Mouse (Mus musculus): Measurements from ENCODE around the gene Zmat5. TPM values are rescaled to one million over a fixed set of nuclear protein-coding genes. Genes with fewer than 3 reads are reported as not detected.
"Not testable (repeated sequence)": the region's sequence is repeated elsewhere in the genome, so short reads cannot be mapped to it uniquely, and the experiment has no call there.

The Zmat5 gene
- polyA plus RNA-seq, 1 experiment from 2014 or later = 76.7 TPM

GRCm38 (mm10) chr11:4690353-4690752 is 14.1 kb upstream of the Zmat5 start:
- no peak overlapping the region for H3K4me3 ChIP-seq (replicated peaks)
- 86% methylated on average over 7 of the region's 7 CpGs for WGBS
- no peak for ATAC-seq (ENCODE audit: insufficient number of reproducible peaks, insufficient read depth, low FRiP score, low TSS enrichment, low read depth)
- H3K9me3 ChIP-seq = peaks cover 9% of the 10 kb centered on the region; the same call in 1 of the 2 replicates
- H3K27me3 ChIP-seq = no peaks in the 10 kb centered on the region
- 0 out of 2 replicates have a peak, but pooled peaks cover 5% of the 10 kb centered on the region for H3K4me1 ChIP-seq (replicated peaks)
- H3K27ac ChIP-seq = no peak overlapping the region
- no peaks in the 10 kb centered on the region for H3K36me3 ChIP-seq
- H3K4me2 ChIP-seq = no peak overlapping the region
- no peak overlapping the region for H3K9ac ChIP-seq (replicated peaks)

DNA sequence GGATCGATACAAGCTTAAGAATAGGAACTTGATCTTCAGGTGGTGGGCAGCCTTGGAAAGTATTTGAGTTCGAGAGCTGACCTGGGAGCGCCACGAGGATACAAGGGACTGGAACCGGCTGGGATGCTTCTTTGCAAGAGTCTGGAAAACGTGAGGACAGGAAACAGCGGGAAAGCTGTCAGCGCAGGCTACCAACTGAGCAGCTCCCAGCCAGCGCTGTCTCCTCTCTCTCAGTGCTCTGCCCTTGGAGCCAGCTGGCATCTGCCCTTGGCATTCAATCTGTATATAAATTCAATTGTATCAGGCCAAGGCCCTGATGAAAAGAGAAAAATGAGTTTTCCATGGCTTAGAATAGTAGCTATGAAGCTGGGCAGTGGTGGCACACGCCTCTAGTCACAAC is 13.3 kb upstream of the Zmat5 start:
- no peak for ATAC-seq (ENCODE audit: insufficient number of reproducible peaks, insufficient read depth, low FRiP score, low TSS enrichment, low read depth)
- Histone ChIP-seq H3K4me3 (replicated peaks) (no peak overlapping the region), H3K4me1 (replicated peaks) (no peaks in the 10 kb centered on the region), H3K27me3 (no peaks in the 10 kb centered on the region), H3K9ac (replicated peaks) (no peak overlapping the region), H3K9me3 (peaks cover 9% of the 10 kb centered on the region; the same call in 1 of the 2 replicates), H3K4me2 (no peak overlapping the region), H3K27ac (no peak overlapping the region), H3K36me3 (no peaks in the 10 kb centered on the region)
- 70% methylated on average over 10 of the region's 10 CpGs for WGBS

- no peak overlapping the region for H3K27ac ChIP-seq
- peaks cover 9% of the 10 kb centered on the region; the same call in 1 of the 2 replicates for H3K9me3 ChIP-seq
- WGBS = 92% methylated on average over 11 of the region's 11 CpGs
- no peaks in the 10 kb centered on the region for H3K36me3 ChIP-seq
- ATAC-seq (ENCODE audit: insufficient number of reproducible peaks, insufficient read depth, low FRiP score, low TSS enrichment, low read depth) = no peak
- no peak overlapping the region for H3K9ac ChIP-seq (replicated peaks)
- H3K4me2 ChIP-seq = no peak overlapping the region
- H3K4me1 ChIP-seq (replicated peaks) = no peaks in the 10 kb centered on the region
- H3K4me3 ChIP-seq (replicated peaks) = no peak overlapping the region
- no peaks in the 10 kb centered on the region for H3K27me3 ChIP-seq
Measured at GRCm38 (mm10) chr11:4692162-4692561, 12.3 kb upstream of the Zmat5 start.

DNA sequence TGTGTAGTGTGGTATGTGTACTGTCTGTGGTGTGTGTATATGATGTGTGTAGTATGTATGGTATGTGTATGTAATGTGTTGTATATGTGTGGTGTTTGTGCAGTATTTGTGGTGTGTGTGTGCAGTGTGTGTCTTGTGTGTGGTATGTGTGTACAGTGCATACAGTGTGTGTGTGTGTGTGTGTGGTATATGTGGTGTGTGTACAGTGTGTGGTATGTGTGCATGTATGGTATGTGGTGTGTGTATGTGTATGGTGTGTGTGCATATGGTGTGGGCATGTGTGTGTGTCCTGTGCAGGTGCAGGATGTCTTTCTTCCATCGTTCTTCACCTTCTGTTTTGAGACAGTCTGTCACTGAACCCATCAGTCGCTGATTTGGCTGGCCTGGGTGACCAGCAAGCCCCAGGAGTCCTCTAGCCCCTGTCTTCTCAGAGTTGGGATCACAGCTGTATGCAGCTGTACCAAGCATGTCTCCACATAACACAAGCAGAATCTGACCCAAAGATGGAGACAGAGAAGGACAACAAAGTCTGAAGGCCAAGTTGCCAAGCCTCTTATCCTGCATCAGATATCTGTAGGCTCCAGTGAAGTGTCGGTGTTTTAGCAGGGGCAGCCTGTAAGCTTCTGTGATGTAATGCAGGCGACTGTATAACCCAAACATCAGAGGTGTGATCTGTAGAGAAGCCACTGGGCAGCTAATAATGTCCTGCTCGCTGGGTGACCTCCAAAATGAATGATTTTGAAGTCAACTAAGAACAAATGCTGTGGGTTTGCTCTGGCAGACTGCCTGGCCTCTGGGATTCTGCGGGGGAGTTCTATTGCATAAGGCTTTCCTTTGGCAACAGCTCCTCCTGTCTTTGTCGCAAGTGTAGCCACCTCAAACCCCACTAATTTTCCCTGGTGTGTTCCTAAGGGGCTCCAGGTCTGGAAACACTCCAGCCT is 7.2 kb upstream of the Zmat5 start:
- peaks cover 19% of the 10 kb centered on the region for H3K36me3 ChIP-seq
- no peak for ATAC-seq (ENCODE audit: insufficient number of reproducible peaks, insufficient read depth, low FRiP score, low TSS enrichment, low read depth)
- H3K9ac ChIP-seq (replicated peaks) = no peak overlapping the region
- no peaks in the 10 kb centered on the region for H3K27me3 ChIP-seq
- H3K9me3 ChIP-seq = peaks cover 9% of the 10 kb centered on the region; the same call in 1 of the 2 replicates
- no peaks in the 10 kb centered on the region for H3K4me1 ChIP-seq (replicated peaks)
- H3K4me3 ChIP-seq (replicated peaks) = no peak overlapping the region
- no peak overlapping the region for H3K27ac ChIP-seq
- 50% methylated on average over 7 of the region's 7 CpGs for WGBS
- H3K4me2 ChIP-seq = no peak overlapping the region

DNA sequence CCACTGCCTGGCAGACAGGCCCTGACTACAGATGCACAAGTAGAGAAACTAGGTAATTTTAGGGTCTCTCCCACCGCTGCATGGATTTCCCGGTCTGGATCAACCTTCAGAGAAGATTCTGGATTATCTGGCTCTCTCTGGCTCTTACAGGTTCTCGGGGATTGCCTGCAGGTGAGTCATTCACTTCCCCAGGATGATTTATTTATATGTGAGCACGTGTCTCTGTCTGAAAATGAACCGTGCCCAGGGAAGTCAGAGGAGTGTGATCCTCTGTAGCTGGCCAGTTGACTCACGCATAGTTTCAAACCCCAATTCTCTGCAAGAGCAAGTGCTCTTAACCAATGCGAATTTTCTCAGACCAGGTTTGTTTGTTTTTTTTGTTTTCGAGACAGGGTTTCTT is 3.8 kb upstream of the Zmat5 start:
- no peak overlapping the region for H3K27ac ChIP-seq
- WGBS = 86% methylated on average over 8 of the region's 8 CpGs
- H3K9me3 ChIP-seq = no peaks in the 10 kb centered on the region
- no peak overlapping the region for H3K4me3 ChIP-seq (replicated peaks)
- peaks cover 12% of the 10 kb centered on the region for H3K4me1 ChIP-seq (replicated peaks)
- no peak overlapping the region for H3K9ac ChIP-seq (replicated peaks)
- no peak overlapping the region for H3K4me2 ChIP-seq
- no peak for ATAC-seq (ENCODE audit: insufficient number of reproducible peaks, insufficient read depth, low FRiP score, low TSS enrichment, low read depth)
- no peaks in the 10 kb centered on the region for H3K27me3 ChIP-seq
- peaks cover 22% of the 10 kb centered on the region for H3K36me3 ChIP-seq

DNA sequence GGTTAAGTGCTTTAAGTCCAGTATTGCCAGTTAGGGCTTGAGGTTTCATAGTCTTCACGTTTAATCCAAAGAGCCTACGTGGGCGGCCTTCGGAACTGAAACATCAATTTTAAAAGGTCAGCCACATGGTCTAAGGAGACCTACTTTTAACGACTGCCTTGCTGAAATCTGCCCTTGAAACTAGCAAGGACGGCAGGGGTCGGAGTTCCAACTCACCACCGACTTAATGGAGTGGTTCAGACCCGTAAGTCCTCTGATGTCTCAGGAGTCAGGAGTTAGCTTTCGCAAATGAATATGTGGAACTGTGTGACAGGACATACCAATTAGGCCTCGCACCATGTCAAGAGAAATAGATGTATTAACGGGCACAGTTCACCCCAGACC is 798 bp upstream of the Zmat5 start:
- Histone ChIP-seq H3K36me3 (peaks cover 22% of the 10 kb centered on the region), H3K4me1 (replicated peaks) (peaks cover 12% of the 10 kb centered on the region), H3K27me3 (no peaks in the 10 kb centered on the region), H3K4me2 (peak overlapping the region; percentile 74), H3K9me3 (no peaks in the 10 kb centered on the region), H3K9ac (replicated peaks) (peak overlapping the region; percentile 79), H3K4me3 (replicated peaks) (peak overlapping the region; percentile 63), H3K27ac (no peak overlapping the region)
- WGBS = 7% methylated on average over 12 of the region's 12 CpGs
- ATAC-seq (ENCODE audit: insufficient number of reproducible peaks, insufficient read depth, low FRiP score, low TSS enrichment, low read depth) = no peak

DNA sequence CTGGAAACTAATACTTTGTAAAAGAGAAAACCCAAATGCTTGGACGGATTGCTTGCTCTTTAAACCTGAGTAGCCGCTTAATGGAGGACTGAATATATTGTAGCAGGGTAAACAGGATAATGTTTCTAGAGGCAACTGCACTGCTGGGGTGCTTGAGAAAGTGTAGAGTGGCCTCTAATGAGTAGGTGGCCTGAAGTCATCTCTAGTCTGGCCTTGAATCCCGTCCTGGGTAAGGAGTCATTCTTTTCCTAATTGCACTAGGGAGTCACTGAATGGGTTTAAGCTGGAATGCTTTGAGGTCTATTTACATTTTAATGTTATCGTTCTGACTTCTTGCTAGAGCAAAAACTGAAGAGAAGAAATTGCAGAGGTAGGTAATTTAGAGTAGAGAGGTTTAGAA is 700 bp downstream of the Zmat5 start:
- Histone ChIP-seq H3K36me3 (peaks cover 22% of the 10 kb centered on the region), H3K9me3 (no peaks in the 10 kb centered on the region), H3K4me3 (replicated peaks) (peak overlapping the region; percentile 63), H3K9ac (replicated peaks) (peak overlapping the region; percentile 54; the same call in 1 of the 2 replicates), H3K4me1 (replicated peaks) (peaks cover 12% of the 10 kb centered on the region), H3K27me3 (no peaks in the 10 kb centered on the region), H3K27ac (no peak overlapping the region), H3K4me2 (peak overlapping the region; percentile 74)
- 11% methylated on average over 4 of the region's 4 CpGs for WGBS
- ATAC-seq (ENCODE audit: insufficient number of reproducible peaks, insufficient read depth, low FRiP score, low TSS enrichment, low read depth) = no peak

GRCm38 (mm10) chr11:4710188-4710587 is 5.7 kb downstream of the Zmat5 start:
- not testable (repeated sequence) for H3K4me2 ChIP-seq; H3K27me3 ChIP-seq; H3K9me3 ChIP-seq; ATAC-seq (ENCODE audit: insufficient number of reproducible peaks, insufficient read depth, low FRiP score, low TSS enrichment, low read depth); H3K4me3 ChIP-seq (replicated peaks); H3K4me1 ChIP-seq (replicated peaks); H3K9ac ChIP-seq (replicated peaks); H3K27ac ChIP-seq; H3K36me3 ChIP-seq
- 84% methylated on average over 4 of the region's 4 CpGs for WGBS

DNA sequence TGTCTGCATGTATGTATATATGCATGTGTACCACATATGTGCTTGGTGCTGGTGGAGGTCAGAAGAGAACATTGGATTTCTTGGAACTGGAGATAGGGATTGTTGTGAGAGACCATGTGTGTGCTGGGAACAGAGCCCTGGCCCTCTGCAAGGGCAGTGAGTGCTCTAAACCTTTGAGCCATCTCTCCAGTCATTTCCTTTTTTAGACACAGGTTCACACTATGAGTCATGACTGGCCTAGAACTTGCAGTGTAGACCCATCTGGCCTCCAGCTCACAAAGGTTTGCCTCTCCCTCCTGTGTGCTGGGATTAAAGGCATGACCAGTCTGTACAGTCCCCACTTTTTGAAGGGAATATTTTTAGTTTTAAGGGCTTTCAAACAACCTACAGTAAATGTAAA is 8.3 kb downstream of the Zmat5 start:
- Histone ChIP-seq H3K36me3 (no peaks in the 10 kb centered on the region), H3K27ac (no peak overlapping the region), H3K9ac (replicated peaks) (no peak overlapping the region), H3K4me3 (replicated peaks) (no peak overlapping the region), H3K9me3 (no peaks in the 10 kb centered on the region), H3K4me1 (replicated peaks) (no peaks in the 10 kb centered on the region), H3K27me3 (no peaks in the 10 kb centered on the region), H3K4me2 (no peak overlapping the region)
- no peak for ATAC-seq (ENCODE audit: insufficient number of reproducible peaks, insufficient read depth, low FRiP score, low TSS enrichment, low read depth)

DNA sequence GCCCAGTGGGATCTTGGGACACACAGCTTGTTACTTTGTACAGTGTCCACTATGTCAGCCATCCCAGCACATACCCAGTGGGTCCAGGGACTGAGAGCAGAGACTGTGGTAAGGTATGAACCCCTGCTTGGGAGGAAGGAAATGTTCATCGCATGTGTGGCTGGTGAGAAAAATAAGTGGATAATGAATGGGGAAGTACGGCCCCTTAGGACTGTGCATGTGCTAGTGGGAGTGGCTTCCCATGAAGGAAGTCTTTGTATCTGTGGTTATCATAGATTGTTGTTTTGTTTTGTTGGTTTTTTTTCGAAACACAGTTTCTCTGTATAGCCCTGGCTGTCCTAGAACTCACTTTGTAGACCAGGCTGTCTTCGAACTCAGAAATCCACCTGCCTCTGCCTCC is 10.2 kb downstream of the Zmat5 start:
- Histone ChIP-seq H3K9me3 (no peaks in the 10 kb centered on the region), H3K4me2 (no peak overlapping the region), H3K4me3 (replicated peaks) (no peak overlapping the region), H3K9ac (replicated peaks) (no peak overlapping the region), H3K4me1 (replicated peaks) (peaks cover 3% of the 10 kb centered on the region; the same call in 1 of the 2 replicates), H3K27me3 (no peaks in the 10 kb centered on the region), H3K27ac (no peak overlapping the region), H3K36me3 (no peaks in the 10 kb centered on the region)
- 91% methylated on average over 4 of the region's 4 CpGs for WGBS
- no peak for ATAC-seq (ENCODE audit: insufficient number of reproducible peaks, insufficient read depth, low FRiP score, low TSS enrichment, low read depth)

- ATAC-seq (ENCODE audit: insufficient number of reproducible peaks, insufficient read depth, low FRiP score, low TSS enrichment, low read depth) = no peak
- WGBS = 82% methylated on average over 4 of the region's 4 CpGs
- peaks cover 7% of the 10 kb centered on the region; the same call in 1 of the 2 replicates for H3K4me1 ChIP-seq (replicated peaks)
- H3K4me2 ChIP-seq = no peak overlapping the region
- no peak overlapping the region for H3K9ac ChIP-seq (replicated peaks)
- no peak overlapping the region for H3K4me3 ChIP-seq (replicated peaks)
- no peak overlapping the region for H3K27ac ChIP-seq
- no peaks in the 10 kb centered on the region for H3K9me3 ChIP-seq
- no peaks in the 10 kb centered on the region for H3K36me3 ChIP-seq
- no peaks in the 10 kb centered on the region for H3K27me3 ChIP-seq
Measured at GRCm38 (mm10) chr11:4715596-4715995, 11.1 kb downstream of the Zmat5 start.

Measured in limb, embryonic 12.5 days (tissue).